9 mouse cellular contexts compared by ENCODE assay signal in the genomic region with DNA sequence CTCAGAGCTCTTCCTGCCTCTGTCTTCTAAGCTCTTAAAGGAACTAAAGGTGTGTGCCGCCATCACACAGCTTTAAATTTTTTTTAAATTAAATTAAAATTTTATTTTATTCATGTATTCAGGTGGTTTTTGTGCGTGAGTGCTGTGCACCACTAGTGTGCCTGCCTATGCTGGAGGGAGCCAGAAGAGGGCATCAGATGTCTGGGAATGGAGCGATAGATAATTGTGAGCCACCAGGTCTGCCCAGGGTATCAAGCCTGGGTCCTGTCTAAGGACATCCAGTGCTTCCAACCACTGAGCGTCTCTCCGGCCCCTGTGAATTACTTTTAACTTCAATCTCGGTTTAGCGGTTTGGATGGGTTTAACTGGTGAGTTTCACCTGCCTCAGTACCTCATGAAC. TPM values are rescaled to one million over a fixed set of nuclear protein-coding genes. Genes with fewer than 3 reads are reported as not detected.
DNase-seq lines count a peak whose midpoint lies in the region; ATAC-seq and TF ChIP-seq lines count a peak whose summit lies in the region.
"Had no signal": no experiment of that assay in that cellular context is flagged by ENCODE, and none has a peak within 500 bp of the region (broad histone marks: within the 10 kb centered on the region; RNA-seq: fewer than 3 reads in every experiment).

No protein-coding gene starts in this region.

- no peak overlapping the region for H3K4me2 ChIP-seq in hindbrain, postnatal 0 days (ENCODE audit: low read depth, low read length)
- H3K4me2 ChIP-seq in hindbrain, embryonic 11.5 days (replicated peaks; ENCODE audit: low read depth, low read length): no peak overlapping the region
- H3K4me2 ChIP-seq: embryonic facial prominence, embryonic 15.5 days had no signal

- peaks cover 36% of the 10 kb centered on the region for H3K36me3 ChIP-seq in hindbrain, postnatal 0 days (ENCODE audit: insufficient read depth, low read length)
- H3K36me3 ChIP-seq in hindbrain, embryonic 11.5 days (ENCODE audit: control insufficient read depth, insufficient read depth, low read length): peaks cover 17% of the 10 kb centered on the region

- no peak for TF ChIP-seq POLR2A in cortical plate, adult 2 months (IDR thresholded peaks at IDR 0.05; ENCODE audit: extremely low read depth, insufficient read depth, low read length)

- no peaks in the 10 kb centered on the region for H3K9me3 ChIP-seq in hindbrain, postnatal 0 days (ENCODE audit: low read length)
- H3K9me3 ChIP-seq in hindbrain, embryonic 11.5 days (ENCODE audit: control insufficient read depth, low read length): no peaks in the 10 kb centered on the region
- H3K9me3 ChIP-seq: embryonic facial prominence, embryonic 15.5 days had no signal

- TF ChIP-seq CTCF in hindbrain, postnatal 0 days (IDR thresholded peaks at IDR 0.05; ENCODE audit: low read depth): peak; percentile 48
- TF ChIP-seq CTCF in cortical plate, adult 2 months (IDR thresholded peaks at IDR 0.05; ENCODE audit: extremely low read depth, insufficient read depth, low read length): 0 out of 2 replicates have a peak, but pooled peaks have one; percentile 23

- WGBS in hindbrain, postnatal 0 days: 85% methylated on average over 7 of the region's 7 CpGs
- 90% methylated on average over 7 of the region's 7 CpGs for WGBS in hindbrain, embryonic 11.5 days

- ATAC-seq in hindbrain, postnatal 0 days: no peak
- ATAC-seq in hindbrain, embryonic 11.5 days (ENCODE audit: low FRiP score): no peak

- DNase-seq in hindbrain, postnatal 0 days (ENCODE audit: low spot score): peak; percentile 10
- no peak for DNase-seq in hindbrain, embryonic 11.5 days (ENCODE audit: low spot score)
- DNase-seq in thymus, postnatal 14 days: peak; percentile 32
- no peak for DNase-seq in thymus, postnatal 10 days (ENCODE audit: low spot score in 2 of 2)
- no peak for DNase-seq in right cerebral cortex, postnatal 14 days
- DNase-seq in layer of hippocampus, adult 8-10 months (ENCODE audit: low spot score in 2 of 2): no peak
- DNase-seq: kidney, adult 18-20 months had no signal

- peaks cover 7% of the 10 kb centered on the region; the same call in 1 of the 2 replicates for H3K4me1 ChIP-seq in hindbrain, postnatal 0 days (ENCODE audit: insufficient read depth, low read length)
- H3K4me1 ChIP-seq in hindbrain, embryonic 11.5 days (replicated peaks; ENCODE audit: control insufficient read depth, insufficient read depth, low read length): no peaks in the 10 kb centered on the region; the same call in 1 of the 2 replicates
- H3K4me1 ChIP-seq in cortical plate, adult 2 months (ENCODE audit: control insufficient read depth, insufficient read depth, low read length): peaks cover 2% of the 10 kb centered on the region; the same call in 1 of the 2 replicates

- H3K9ac ChIP-seq in hindbrain, postnatal 0 days (replicated peaks; ENCODE audit: low read length): no peak overlapping the region
- H3K9ac ChIP-seq in hindbrain, embryonic 11.5 days (ENCODE audit: low read depth, low read length): no peak overlapping the region
- H3K9ac ChIP-seq: embryonic facial prominence, embryonic 15.5 days had no signal

- no peak overlapping the region for H3K4me3 ChIP-seq in hindbrain, postnatal 0 days (ENCODE audit: low read length)
- no peak overlapping the region for H3K4me3 ChIP-seq in hindbrain, embryonic 11.5 days (ENCODE audit: low read depth, low read length)
- no peak overlapping the region for H3K4me3 ChIP-seq in cortical plate, adult 2 months (ENCODE audit: insufficient read depth, low read length)
- H3K4me3 ChIP-seq: embryonic facial prominence, embryonic 15.5 days had no signal

- no peaks in the 10 kb centered on the region for H3K27me3 ChIP-seq in hindbrain, postnatal 0 days (ENCODE audit: insufficient read depth, low read length)
- no peaks in the 10 kb centered on the region for H3K27me3 ChIP-seq in hindbrain, embryonic 11.5 days (ENCODE audit: control insufficient read depth, insufficient read depth, low read length)
- H3K27me3 ChIP-seq: embryonic facial prominence, embryonic 15.5 days had no signal

- no peak overlapping the region for H3K27ac ChIP-seq in hindbrain, postnatal 0 days
- no peak overlapping the region for H3K27ac ChIP-seq in hindbrain, embryonic 11.5 days (ENCODE audit: low read depth, low read length)
- no peak overlapping the region for H3K27ac ChIP-seq in cortical plate, adult 2 months (ENCODE audit: insufficient read depth, low read length)
- H3K27ac ChIP-seq: embryonic facial prominence, embryonic 15.5 days had no signal

RNA-seq across cellular contexts. Expression of gene Afg3l1, which starts 4.9 kb away (rescaled TPM):
- 16.6 and 26.7 TPM in 2 replicates for total RNA-seq in hindbrain, postnatal 0 days (2014; rRNA removed)
- polyA plus RNA-seq in hindbrain, postnatal 0 days (2015; fragmentation: Nextera tagmentation; extraction: Ambion mirVana): 45.6 and 49.6 TPM in 2 replicates
- 30.7 and 32.3 TPM in 2 replicates for polyA plus RNA-seq in hindbrain, embryonic 11.5 days (2014; fragmentation: Nextera tagmentation; extraction: Ambion mirVana)
- polyA plus RNA-seq in cortical plate, adult 2 months (2012; rRNA removed): 20.4 and 21.5 TPM in 2 replicates
- total RNA-seq in layer of hippocampus, adult 8-10 months (2022): 10 to 100 TPM; 28.3 to 36.0 (median 32.2) TPM

RNA-seq across cellular contexts. Expression of gene Dbndd1, which starts 32.6 kb away (rescaled TPM):
- total RNA-seq in hindbrain, postnatal 0 days (2014; rRNA removed): 76.0 and 95.7 TPM in 2 replicates
- polyA plus RNA-seq in hindbrain, postnatal 0 days (2015; fragmentation: Nextera tagmentation; extraction: Ambion mirVana): 51.1 and 54.2 TPM in 2 replicates
- 40.7 and 42.1 TPM in 2 replicates for polyA plus RNA-seq in hindbrain, embryonic 11.5 days (2014; fragmentation: Nextera tagmentation; extraction: Ambion mirVana)
- 20.9 and 21.5 TPM in 2 replicates for polyA plus RNA-seq in cortical plate, adult 2 months (2012; rRNA removed)
- total RNA-seq in layer of hippocampus, adult 8-10 months (2022): 10 to 100 TPM in 3 of 4 experiments, 1 to 10 TPM in 1; 8.4 to 14.1 (median 11.5) TPM

RNA-seq across cellular contexts. Expression of gene Gas8, which starts 36.0 kb away (rescaled TPM):
- total RNA-seq in hindbrain, postnatal 0 days (2014; rRNA removed): 16.3 TPM in 2 replicates
- polyA plus RNA-seq in hindbrain, postnatal 0 days (2015; fragmentation: Nextera tagmentation; extraction: Ambion mirVana): 36.4 and 36.8 TPM in 2 replicates
- polyA plus RNA-seq in hindbrain, embryonic 11.5 days (2014; fragmentation: Nextera tagmentation; extraction: Ambion mirVana): 45.5 and 50.7 TPM in 2 replicates
- polyA plus RNA-seq in cortical plate, adult 2 months (2012; rRNA removed): 35.5 and 40.4 TPM in 2 replicates
- total RNA-seq in layer of hippocampus, adult 8-10 months (2022): 10 to 100 TPM; 23.2 to 33.1 (median 26.7) TPM

RNA-seq across cellular contexts. Expression of gene Def8, which starts 59.3 kb away (rescaled TPM):
- total RNA-seq in hindbrain, postnatal 0 days (2014; rRNA removed): 46.3 and 62.7 TPM in 2 replicates
- polyA plus RNA-seq in hindbrain, postnatal 0 days (2015; fragmentation: Nextera tagmentation; extraction: Ambion mirVana): 37.9 and 38.8 TPM in 2 replicates
- polyA plus RNA-seq in hindbrain, embryonic 11.5 days (2014; fragmentation: Nextera tagmentation; extraction: Ambion mirVana): 32.5 and 32.7 TPM in 2 replicates
- 42.8 and 43.2 TPM in 2 replicates for polyA plus RNA-seq in cortical plate, adult 2 months (2012; rRNA removed)
- 10 to 100 TPM; 48.1 to 59.4 (median 54.5) TPM for total RNA-seq in layer of hippocampus, adult 8-10 months (2022)

Comparison
In these comparisons a context has a peak if more than half of its experiments do, and no peak if none do; other contexts are left out.
1. DNase-seq: peak in hindbrain, postnatal 0 days (single experiment) and thymus, postnatal 14 days (single experiment); none in hindbrain, embryonic 11.5 days (single experiment), thymus, postnatal 10 days (0 of 2), right cerebral cortex, postnatal 14 days (single experiment) and layer of hippocampus, adult 8-10 months (0 of 2).